Mouse (Mus musculus): Measurements from ENCODE around the gene Snx29.

The Snx29 gene

GRCm38 (mm10) chr16:11801960-11802539 is 479.3 kb downstream of the Snx29 start:
- no peak for DNase-seq

Measured in right cerebral cortex, postnatal 25 days (tissue).